Mouse (Mus musculus) layer of hippocampus, postnatal 14 days (tissue): ENCODE data around the gene Zdhhc1. TPM values are rescaled to one million over a fixed set of nuclear protein-coding genes. Genes with fewer than 3 reads are reported as not detected.

Experiments
- DNase-seq, 2 experiments: peaks; one replicate each; pipeline ENCODE4 v3.0.0; 2021 to 2022; ENCODE audit warnings: low spot score in 2 of 2, mixed read lengths in 1 of 2
- long read RNA-seq, 2 experiments: library from polyadenylated mRNA; stranded (forward); transcript quantifications; one replicate each; pipeline ENCODE4 v2.0.0; 2021
- total RNA-seq, 2 experiments: library from RNA; stranded (reverse); gene quantifications; 2 replicates each; pipeline ENCODE4 v1.2.3; 2021

Gene Zdhhc1
- 10 to 100 TPM; 20.8 to 22.4 TPM for total RNA-seq
- long read RNA-seq, experiment 1, partial matches to known transcripts, result 2 of 25 reads
- long read RNA-seq, experiment 1, other reads (novel, unspliced or antisense), result 16 of 25 reads
- long read RNA-seq, experiment 2, partial matches to known transcripts, result 4 of 30 reads
- long read RNA-seq, experiment 2, other reads (novel, unspliced or antisense), result 20 of 30 reads

DNA sequence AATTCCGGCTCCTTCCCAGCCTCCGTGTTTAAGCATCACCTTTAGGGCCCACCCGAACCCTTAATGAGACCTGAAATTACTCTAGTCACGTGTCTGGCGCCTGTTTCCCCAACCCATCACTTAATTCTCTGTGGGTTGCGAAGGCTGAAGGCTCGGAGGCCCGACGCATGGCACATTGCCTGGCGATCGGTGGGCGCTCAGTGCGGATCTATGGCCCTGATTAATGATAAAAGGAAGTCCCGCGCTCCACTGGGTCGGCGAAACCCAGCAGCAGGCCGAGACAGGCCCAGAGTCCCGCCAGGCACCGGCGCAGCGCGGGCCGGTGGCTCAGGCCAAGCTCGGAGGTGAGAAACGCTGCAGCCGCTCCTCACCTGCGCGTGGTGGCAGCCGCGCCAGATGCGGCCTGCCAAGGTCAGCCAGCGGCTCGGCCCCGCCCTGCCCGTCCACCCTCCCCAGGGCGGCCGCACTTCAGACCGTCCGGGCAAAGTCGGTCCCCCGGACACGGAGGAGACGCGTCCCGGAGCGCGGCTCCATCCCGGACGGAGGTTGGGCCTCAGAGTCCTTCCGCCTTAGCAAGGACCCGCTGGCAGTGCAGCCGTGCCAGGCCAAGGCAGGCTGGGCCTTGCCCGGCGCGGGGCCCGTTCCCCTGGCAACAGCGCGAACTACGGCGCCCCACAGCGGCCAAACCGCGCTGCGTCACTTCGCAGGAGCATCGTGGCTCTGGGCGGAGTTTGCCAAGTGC is at the start of gene Zdhhc1:
Gene Zdhhc1, minus strand, starts transcription at position 464 of the 742 bp plus-strand sequence.
- DNase-seq, result peak; percentile 82

DNA sequence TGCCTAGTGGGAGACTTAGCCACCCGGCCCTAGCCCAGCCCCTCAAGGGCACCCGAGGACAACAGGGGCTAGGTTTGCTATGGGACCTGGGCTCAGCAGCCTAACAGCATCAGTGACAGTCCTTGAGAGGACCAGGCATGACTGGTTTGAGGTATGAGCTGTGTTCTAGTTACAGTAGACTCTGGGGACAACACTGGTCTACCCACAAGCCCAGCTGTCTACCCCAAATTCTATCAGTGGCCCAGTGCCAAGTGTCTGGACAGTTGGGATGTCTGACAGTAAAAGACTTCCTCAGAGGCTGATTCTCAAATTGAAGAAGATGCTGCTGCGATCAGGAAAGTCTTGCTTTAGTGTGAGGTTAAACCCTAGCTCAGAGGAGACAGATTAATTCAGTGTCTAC is 48.5 kb upstream of the Zdhhc1 start:
- no peak for DNase-seq

DNA sequence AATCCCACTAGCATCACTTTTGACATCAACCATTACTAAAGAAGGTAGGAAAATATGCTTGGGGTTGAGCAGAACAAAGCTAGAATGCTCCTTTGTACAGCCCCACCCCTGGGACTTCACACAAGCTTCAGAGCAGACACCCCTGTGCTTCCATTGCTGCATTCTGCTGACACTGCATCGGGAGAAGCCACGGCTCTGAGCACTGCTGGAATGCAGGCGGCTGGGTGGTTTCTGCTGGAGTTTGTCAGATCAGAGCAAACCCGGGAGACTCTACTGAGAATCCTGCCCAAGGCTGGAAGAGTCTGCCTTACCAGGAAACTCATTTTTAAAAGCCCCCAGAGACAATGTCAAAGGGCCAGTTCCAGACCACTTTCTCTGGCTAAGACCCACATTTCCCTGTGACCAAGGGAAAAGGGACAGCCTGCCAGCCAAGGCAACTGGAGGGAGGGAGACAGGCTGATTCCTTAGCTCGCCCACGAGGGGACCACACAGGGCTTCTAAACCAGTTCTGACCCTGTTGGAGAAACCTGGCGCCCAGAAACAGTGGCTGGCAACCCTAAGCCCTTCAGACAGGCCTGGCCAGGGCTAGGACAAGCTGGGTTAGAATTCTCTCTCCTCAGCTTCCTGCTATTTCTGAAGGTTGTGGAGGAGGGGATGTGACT is 48.0 kb upstream of the Zdhhc1 start:
- no peak for DNase-seq

DNA sequence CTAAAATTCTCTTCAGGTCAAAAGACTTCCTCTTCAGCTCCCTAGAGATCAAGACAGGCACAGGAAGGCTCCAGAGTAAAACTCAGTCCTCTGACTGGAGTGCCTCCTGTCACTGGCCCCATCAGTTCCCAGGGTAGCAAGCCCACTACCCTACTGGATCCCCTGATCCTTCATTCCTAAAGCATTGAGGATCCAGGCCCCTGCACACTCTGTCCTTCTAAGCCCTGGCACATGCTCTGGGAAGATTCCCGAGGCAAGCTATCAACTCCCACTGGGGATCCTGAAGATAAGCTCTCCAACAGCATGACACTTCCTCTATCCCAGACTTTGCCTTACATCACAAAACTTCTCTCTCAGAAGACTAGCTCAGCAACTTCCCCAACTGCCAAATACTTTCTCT is 47.0 kb upstream of the Zdhhc1 start:
- no peak for DNase-seq

DNA sequence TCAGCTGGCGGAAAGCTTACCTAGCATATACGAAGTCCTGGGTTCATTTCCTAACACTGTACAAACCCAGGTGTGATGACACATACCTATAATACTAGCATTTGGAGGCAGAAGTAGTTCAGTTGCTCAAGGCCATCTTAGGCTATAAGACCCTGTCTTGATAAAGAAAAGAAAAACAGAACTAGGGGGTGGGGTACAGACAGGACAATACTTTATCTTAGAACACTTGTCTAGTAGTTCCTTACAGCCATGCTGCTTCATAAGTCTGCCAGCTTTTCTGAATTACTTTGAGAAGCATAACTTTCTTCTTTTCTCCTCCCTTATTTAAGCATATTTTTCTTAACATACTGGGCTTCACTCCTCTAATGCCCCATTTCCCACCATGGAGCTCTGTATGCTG is 46.1 kb upstream of the Zdhhc1 start:
- no peak for DNase-seq

DNA sequence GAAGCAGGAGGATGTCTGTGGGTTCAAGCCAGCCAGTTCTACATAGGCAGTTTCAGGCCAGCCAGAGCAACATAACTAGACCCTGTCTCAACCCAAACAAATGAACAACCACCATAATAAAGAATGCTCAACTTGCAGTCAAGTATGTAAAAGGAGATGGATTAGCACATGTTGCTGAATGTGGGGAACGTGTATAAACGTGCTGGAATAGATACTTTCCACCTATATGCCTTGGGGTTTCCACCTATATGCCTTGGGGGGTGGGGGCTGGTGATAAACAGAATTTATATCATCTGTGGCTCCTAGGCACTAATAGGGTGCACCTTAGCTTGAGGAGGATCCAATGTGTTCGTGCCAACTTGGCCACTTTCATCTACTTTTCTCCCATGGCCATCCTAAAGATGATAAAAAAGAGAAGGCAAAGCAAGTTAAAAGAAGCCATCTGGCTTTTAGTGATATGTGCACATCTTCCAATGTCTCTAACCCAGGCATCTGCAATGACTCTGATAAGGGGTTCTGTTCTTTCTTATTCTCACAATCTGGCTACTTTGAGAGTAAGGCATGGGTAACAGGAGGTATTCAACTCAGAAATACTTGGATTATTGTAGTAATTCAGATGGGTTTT is 45.4 kb upstream of the Zdhhc1 start:
- no peak for DNase-seq

DNA sequence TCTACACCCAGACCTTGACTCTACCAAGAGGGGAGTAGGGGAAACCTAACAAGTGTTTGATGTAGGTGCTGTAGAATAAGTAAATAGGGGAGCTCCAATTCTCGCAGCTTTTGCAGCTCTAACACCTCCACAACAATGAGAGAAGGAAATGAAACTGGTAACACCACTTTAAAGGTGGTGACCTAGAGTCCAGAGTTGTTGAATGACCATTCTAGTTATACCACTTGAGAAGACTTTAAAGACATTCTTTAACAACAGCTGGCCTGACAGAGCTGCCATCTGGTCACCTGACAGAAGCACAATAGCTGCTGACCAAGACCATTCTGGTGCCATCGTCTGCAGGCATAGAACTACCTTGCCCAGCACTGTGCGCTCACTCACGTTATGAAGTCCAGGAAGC is 42.2 kb upstream of the Zdhhc1 start:
- DNase-seq, result no peak

DNA sequence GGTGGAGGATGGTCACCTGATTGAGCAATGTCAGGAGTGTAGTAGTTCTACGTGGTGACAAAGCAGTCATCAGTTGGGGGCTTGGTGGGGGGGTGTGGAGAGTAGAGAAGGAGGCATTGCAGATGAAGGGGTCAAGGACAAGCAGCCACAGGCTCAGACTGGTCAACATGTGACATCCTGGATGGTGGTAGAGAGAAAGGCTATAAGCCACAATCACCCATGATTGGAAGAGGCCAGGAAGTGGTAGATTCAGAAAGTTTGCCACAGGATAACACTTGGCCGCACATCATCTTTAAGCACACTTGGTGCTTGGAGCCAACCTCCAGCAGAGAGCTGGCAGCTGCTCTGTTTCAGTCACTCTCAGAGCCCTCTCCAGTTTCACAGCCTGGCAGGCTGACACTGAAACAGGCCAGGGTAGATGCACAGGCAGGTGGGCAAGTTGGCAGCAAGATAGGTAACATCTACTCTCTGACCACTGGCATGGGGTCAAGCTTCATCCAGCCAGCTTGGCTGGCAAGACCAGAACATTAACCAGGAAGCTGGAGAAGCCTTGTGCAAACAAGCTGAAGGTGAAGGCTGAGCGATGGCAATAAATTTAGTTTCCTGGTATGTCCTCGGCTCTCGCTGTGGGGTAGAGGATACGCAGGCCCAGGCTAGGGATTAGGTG is 40.4 kb upstream of the Zdhhc1 start:
- no peak for DNase-seq

DNA sequence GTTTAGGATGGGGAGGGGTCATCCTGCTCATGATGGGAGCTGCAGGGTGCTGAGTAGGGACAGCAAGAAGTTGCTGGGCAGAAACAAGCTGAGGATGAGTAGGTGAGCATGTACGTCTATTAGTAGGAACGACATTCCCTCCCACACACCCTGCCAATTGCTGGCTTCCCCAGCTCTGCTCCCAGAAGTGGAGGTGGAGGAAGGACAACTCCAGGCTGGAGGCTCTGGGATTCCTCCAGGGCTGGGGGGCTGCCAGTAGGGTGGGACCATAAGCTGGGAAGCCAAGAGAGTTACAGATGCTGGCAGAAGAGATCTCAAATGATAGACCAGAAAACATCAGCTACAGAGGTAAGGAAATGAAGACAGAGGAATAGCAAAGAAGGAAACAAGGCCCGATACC is 39.8 kb upstream of the Zdhhc1 start:
- no peak for DNase-seq

DNA sequence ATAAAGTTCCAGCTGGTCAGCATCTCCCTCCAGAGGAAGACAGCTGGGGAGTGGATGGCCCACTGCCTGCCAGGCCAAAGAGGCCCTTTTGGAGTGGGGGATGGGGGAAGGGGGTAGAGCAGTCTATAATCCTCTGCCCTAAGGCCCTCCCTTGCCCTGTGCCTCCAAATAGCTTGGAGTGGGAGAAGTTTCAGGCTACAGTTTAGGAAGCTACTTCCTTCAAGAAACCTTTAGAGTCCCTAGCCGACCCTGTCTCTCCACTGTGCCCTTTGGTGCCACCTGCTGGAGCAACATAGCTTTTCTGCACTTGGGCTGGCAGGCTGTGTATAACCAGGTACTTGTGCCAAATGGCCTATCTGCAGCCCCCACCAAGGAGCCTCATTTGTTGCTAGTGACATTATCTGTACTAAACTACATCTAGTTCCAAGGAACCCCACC is 37.2 kb upstream of the Zdhhc1 start:
- DNase-seq, result peak; percentile 53 to 69

DNA sequence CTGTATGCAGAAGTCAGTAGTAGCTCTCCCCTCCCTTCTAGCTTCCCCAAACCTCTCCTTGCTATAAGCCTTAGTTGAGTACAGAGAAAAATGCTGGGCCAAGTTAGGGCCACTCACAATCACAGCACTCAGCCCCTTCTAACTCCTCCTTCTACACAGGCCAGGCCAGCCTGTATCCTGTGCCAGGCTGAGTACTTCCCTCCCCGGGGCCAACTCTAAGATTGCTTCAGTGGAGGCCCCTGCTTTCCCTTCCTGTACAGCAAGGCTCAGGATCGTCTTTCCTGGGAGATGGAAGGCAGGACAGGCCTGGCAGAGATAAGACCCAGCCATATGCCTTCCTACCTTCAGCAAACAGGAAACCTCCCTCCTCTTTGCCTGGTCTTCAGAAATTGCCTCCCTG is 36.7 kb upstream of the Zdhhc1 start:
- no peak for DNase-seq

DNA sequence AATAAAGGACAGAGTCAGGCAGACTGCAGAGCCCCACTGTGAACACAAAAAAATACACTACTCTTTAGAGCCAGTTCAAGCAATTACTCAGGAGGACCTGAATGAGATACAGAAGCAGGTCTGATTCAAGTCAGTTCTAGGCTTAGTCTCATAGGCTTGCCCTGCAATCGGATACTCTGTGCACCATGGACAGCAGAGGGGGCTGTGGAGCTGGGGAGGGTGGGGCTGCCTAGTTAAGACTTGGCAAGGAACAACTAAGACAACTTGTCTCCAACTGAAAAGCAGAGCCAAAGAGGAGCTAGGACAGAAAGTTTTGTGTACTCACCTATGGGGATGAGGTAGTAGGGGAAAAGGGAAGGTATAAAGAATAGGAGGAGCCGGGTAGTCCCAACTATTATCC is 35.1 kb upstream of the Zdhhc1 start:
- no peak for DNase-seq

DNA sequence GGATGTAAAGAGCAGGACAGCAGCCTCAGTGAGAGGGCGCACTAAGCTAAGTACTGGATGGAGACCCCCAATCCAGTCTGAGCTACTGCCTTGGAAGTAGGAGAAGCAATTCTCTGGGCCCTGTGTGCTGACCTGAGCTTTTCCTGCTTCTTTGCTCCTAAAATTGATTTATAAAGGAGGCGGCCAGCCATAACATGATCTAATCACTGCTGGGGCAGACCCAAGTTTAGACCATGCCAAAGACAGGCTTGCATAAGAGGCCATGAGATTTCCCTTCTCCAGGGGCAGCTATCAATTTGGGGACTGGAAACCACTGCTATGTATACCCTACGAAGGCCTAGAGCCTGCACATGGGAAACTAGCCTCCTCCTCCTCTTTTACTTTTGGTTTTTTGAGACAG is 32.6 kb upstream of the Zdhhc1 start:
- no peak for DNase-seq

DNA sequence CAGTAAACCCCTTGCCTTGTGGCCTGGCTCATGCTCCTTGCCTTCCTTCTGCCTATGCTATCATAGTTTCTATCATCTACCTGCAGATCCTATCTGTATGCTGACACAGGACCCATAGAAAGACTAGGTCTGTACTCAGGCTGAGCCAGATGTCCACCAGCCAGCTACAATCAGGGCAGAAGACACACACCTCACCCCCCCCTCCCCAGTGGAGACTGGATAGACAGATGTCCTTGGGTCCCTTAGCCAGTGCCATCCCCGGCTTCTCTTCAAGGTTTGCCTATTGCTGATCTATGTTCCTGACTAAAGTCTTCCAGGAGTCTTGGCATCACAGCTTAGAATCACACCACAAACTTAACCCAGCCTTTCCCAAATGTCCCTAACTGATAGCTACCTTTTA is 31.5 kb upstream of the Zdhhc1 start:
- DNase-seq, result no peak

DNA sequence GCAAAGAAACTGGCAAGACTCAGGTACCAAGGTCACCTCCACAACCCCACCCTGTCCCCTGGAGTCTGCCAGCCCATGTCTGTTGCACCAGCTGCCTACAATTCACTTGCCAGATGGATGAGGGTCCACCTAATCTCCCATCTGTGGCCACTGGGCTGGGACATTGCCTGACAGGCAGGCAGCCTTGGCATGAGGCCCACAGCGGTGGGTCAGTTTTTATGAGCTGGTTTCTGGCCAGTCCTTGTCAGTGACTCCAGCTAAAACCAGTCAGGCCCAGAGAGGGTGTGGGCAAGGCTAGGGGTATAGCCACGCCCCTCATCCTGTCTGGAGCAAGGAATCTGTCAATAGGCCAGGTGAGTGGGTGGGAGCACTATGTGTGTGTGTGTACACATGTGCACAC is 30.4 kb upstream of the Zdhhc1 start:
- DNase-seq, result no peak

DNA sequence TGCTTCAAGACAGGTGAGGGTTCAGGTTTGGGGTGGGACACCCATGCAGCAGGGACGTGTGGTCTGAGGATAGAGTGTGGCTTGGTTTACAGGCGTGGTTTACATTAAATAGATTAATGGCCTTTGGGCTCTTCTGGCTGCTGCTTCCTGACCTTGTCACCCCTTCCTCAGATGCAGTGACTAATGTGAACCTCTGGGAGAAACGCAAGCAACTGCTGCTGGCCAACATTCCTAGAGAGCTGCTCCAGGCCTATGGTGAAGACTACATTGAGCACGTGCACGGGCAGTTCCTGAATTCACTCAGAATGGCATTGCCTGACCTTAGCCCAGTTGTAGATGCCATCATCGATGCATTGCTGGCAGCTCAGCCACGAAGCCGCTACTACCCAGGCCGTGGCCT is 26.2 kb upstream of the Zdhhc1 start:
- DNase-seq, result no peak

DNA sequence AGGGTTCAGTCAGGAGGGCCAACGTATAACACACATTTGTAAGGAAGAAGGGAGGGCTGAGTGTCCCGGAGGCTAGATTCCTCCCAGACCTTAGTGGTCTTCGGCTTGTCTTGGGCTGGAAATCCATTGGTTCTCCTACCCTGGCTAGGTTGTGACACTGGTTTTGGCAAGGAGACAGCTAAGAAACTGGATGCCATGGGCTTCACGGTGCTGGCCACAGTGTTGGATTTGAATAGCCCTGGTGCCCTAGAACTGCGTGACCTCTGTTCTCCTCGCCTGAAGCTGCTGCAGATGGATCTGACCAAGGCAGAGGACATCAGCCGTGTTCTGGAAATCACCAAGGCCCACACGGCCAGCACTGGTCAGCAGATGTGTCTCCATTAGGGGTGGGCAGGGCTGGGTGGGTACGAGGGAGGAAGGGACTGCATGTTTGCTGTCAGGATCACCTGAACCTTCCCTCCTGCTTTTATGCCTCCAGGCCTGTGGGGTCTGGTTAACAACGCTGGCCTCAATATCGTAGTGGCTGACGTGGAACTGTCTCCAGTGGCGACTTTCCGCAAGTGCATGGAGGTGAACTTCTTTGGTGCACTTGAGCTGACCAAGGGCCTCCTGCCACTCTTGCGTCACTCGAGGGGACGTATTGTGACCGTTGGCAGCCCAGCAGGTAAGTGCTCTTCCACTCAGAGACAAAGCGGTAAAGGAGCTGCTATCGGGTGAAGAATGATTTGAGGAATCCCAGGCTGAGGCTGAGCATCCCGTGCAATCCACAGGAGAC is 25.5 kb upstream of the Zdhhc1 start:
- no peak for DNase-seq

DNA sequence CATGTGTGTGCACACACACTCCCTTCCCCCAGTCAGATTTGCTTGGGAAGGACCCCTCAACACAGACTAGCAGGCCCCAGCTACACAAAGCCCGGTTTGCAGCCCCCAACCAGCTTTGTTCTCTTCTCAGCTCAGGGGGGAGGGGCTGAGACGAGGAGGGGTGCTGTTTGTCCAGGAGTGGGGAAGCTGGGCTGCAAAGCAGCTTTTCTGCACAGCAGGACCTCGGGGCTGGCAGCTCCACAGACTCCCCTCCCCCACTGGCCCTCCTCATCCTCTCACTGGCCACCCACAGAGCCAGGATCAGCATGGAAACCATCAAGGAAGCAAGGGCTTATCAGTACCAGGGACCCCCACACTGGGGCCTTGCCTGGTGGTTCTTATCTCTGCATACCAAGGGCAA is 24.4 kb upstream of the Zdhhc1 start:
- DNase-seq, result no peak

DNA sequence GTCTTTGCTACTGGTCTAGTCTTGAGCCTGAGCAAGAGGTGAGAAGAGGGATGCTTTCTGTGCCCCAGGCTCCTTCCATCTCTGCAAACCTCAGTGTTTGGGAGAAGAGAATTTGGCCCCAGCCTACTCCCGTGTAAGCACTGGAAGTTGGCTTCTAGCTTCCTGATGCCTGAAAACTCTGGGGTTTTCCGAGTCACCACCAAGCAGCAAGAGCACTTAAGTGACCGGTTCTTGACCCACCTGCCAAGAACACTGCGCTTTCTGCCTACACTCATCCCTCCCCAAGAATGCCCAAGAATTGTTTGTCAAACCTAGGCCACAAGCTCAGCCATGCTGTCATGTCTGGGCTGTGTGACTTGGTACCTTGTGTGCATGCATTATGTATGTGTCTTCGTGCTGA is 23.8 kb upstream of the Zdhhc1 start:
- DNase-seq, result no peak

DNA sequence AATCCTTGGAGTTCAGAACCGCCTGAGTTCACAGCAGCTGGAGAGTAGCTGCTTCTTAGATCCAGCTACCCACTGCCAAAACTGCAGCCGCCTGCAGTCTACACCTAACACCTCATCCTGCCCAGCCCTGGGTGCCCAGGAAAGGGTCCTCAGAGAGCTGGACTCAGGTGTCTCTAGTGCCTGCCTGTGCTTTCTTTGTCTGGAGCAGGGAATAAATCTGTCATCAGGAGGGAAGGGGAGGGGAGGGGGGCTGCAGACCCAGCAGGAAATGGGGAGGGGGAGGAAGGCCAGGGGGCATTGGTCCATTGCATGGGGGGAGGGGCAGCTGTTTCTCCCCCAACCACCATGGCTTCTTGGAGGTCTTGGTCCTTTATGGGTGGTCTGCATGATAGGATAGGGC is 22.9 kb upstream of the Zdhhc1 start:
- DNase-seq, result no peak
